Mouse (Mus musculus): ENCODE measurements around the gene Elavl2.

DNA sequence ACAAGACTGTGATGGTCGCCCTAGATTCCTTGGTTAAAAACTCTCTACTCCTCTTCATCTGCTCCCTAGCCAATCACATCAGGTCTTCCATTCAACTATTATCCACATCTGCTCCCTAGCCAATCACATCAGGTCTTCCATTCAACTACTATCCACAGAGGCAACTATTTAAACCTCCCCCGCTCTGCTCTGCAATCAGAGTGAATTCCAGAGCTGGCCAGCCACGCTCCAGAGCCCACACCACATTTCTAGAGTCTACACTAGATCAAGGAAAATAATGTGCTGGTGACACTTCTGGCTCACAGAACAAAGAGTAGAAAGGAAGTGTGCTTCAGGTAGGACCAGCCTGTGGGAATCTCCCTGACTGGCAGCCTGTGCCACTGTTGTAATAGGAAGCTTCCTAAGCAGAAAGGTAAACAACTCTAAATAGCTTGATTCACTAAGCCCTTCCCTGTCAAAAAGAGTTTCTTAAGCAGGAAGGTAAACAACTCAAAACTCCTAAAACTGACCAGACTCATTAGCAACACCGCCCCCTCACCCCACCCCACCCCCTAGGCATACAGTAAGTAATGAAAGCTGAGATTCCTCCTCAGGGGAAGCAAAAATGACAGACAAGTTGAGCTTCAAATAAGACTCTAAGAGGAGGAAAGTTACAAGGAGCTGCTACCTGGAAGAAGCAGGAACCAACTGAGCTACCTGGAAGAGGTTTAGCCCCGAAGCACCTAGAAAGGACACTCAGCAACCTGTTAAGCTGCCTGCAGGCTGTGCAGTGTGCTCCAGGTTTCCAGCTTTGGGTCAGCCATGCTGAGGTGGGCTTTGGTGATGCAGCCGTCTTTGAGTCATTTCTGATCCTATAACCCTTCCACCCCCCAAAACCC is 191.9 kb downstream of the Elavl2 start:
- no peak for TF ChIP-seq CTCF (IDR thresholded peaks at IDR 0.05; ENCODE audit: borderline replicate concordance, control insufficient read depth, extremely low read depth, insufficient read depth, low read length, poor library complexity)
- no peak for TF ChIP-seq POLR2A (IDR thresholded peaks at IDR 0.05; ENCODE audit: control insufficient read depth, extremely low read depth, insufficient read depth, low read length, poor library complexity)
